Mouse (Mus musculus) layer of hippocampus, adult 11-12 months (tissue): ENCODE data around the gene Mrps7.
A peak's percentile ranks its signal among the peaks of the same experiment; 100 is the strongest.

Experiments
- DNase-seq: peaks from one replicate; pipeline ENCODE4 v3.0.0; 2022; ENCODE audit warnings: low spot score

The Mrps7 gene

DNA sequence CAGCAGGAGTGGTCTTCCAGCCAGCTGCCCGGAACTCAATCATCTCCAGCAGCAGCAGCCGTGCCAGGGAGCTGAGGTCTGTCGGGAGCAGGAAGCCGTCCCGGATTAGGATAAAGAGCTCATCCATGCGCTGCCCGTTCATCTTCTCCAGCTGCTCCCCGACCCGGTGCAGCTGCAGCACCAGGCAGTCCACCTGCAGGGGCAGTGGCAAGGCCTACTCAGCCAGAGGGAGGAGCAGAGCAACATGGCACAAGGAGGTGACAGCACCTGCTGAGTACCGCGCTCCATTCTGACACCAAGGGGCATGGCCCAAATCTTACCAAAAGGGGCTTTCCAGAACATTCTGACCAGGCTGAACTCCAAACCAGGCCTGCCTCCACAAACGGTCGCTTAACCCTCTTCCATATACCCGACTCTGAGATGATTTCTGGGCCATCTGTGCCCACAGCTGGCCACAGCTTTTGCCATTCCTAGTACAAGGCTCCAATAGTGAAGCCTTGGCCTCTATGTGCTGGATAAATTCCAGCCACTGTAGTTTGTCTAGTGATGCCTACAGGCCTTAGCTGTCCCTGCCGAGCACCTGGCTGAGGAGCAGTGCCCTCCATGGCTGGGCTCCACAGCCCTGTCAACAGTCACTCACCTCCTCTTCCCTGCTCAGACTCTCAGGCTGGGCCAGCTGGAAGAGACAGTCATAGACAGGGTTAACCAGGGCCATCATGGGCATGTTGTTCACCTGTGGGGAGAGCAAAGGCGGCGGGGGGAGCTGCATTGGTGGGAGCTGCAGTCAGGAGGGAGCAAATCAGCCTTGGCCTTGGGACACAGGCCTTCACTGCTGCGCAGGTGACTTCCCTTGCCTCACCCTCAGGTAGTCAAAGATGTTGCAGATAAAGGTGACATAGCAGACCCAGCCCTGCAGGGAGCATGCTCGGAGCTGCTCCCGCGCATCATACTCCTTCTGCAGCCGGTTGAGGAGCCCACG is 5.0 kb downstream of the Mrps7 start:
- DNase-seq: no peak

GRCm38 (mm10) chr11:115609576-115609975 is 5.9 kb downstream of the Mrps7 start:
- DNase-seq: no peak

- no peak for DNase-seq
These were observed 7.4 kb downstream of the Mrps7 start for GRCm38 (mm10) chr11:115611173-115611572.

DNA sequence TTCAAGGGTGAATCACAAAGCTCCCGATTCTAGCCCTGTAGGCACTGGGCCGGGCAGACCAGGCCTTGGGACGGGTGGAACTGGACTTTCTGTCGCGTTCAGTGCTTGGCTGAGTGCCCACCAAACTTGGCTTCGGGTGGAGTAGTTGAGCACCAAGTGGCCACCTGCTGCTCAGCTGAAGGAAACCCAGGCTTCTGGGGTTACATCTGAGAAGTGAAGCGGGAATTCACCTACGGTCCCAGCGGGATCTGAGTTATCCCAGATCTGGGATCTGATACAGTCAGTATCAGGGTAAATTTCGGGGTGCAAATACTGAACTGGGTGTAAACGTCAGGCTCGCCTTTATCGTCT is 8.3 kb downstream of the Mrps7 start:
- DNase-seq: peak; percentile 66

DNA sequence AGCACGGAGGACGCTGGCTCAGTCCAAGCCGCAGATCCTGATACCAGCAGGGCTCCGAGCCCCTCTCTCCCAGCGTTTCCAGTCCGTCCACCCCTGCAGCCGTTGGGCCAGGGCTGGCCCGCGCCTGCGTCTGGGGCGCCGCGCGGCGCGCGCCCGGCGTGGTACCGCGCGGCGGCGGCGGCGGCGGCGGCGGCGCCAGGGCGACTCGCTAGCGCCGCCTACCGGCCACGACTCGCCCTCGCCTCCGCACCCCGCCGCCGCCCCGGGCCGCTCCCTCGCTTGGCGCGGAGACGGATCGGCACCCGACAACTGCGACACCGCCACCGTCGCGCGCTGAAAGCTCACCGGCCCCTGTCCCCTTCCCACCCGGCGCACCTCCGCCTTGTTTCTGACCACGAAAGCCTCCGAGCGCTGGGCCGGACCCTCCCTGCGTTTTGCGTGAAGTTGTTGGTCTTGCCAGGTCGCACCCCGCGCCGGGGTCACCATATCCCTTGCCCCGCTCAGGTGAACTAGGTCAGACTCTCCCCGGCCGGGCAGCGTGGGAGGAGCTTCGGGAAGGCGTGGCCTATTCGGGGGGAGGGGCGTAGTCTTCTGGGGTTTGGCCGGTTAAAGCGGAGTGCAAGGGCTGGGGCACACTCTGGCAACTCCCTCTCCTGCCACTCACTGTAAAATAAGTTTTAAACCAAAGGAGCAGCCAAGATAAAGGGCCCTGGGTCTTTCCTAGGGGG is 8.8 kb downstream of the Mrps7 start, which contains the start of gene Mif4gd:
Gene Mif4gd, minus strand, starts transcription at position 560 of the 728 bp plus-strand sequence.
- DNase-seq: peak; percentile 87

DNA sequence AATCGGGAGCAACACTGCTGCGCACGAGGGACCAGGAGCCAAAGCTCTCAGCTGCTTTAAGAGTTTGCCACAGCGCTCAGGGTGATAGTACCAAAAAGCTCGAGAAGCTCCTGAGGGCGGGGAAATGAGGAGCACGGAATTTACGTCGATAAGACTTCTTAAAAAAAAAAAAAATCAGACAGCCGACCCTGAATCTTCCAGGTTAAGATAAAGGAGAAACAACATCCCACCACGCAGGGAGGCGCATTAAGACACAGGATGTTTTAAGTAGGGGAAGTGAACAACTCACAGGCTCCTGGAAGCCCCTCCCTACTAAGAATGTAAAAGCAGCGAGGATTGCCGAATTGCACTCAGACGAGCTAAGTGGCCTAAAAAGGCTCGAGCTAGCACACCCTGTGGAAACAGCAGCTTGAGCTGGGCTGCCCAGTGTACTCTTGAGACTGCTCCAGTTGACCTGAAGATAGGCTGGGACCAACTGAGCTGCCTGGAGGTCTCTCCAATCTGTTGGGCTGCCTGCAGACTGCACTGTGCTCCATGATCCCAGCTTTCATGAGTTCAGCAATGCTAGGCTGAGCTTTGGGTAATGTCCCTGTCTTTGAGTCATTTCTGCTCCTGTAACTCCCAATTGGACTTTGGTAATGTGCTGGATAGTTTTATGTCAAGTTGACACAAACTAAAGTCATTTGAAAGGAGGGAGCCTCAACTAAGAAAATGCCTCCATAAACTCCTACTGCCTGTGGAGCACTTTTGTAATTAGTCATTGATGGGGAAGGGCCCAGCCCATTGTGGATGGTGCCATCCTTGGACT is 9.6 kb downstream of the Mrps7 start:
- no peak for DNase-seq

GRCm38 (mm10) chr11:115614346-115615107 is 10.8 kb downstream of the Mrps7 start:
- no peak for DNase-seq

GRCm38 (mm10) chr11:115615108-115615825 is 11.5 kb downstream of the Mrps7 start:
- no peak for DNase-seq

DNA sequence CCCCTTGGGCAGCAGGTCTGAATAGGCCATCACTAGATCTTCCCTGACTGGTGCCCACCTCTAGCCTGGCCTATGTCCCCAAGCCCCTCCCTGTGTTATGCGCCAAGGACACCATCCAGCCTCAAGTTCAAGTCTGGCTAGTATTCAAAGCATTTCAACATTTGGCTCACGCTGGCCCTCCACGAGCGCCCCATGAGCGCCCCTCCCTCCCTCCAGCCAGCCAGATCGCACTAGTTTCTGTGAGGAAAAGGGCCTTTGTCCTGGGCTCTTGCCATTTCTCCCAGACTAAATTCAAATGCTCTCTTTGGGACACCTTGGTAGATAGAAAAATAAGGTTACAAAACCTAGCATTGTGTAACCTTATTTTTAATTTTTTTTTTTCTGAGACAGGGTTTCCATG is 12.2 kb downstream of the Mrps7 start:
- DNase-seq: no peak

DNA sequence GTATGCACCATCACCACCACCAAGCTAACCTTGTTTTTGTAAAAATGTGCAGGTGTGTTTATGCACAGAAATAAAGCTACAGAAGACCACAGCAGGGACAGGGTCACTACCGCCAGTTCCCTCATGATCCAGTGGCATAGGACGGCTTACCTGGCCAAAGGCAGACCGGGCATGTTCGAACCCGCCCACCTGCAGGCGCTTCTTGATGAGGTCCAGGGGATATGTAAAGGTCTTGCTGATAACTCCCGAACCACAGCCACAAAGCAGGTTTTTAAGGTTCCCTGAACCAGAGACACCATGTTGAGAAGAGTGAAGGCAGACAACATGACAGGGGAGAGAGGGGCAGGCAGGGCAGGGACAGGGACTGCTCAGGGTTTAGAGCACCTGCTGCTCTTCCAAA is 12.6 kb downstream of the Mrps7 start:
- DNase-seq: no peak

- DNase-seq: no peak
These were observed 13.2 kb downstream of the Mrps7 start for GRCm38 (mm10) chr11:115616893-115617292.

DNA sequence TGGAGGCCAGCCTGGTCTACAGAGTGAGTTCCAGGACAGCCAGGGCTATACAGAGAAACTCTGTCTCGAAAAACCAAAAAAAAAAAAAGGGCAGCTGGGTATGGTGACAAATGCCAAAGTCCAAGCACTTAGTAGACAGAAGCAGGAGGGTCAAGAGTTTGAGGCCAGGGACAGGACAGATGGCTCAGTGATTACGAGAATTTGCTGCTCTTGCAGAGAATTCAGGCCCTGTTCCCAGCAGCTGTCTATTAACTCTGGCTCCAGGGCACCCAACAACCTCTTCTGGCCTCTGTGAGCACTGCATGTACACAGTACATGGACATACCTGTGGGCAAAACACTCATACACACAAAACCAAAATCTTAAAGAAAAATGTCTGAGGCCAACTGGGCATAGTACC is 14.3 kb downstream of the Mrps7 start:
- DNase-seq: no peak

- DNase-seq: no peak
These were observed 15.2 kb downstream of the Mrps7 start for GRCm38 (mm10) chr11:115618732-115619516.

DNA sequence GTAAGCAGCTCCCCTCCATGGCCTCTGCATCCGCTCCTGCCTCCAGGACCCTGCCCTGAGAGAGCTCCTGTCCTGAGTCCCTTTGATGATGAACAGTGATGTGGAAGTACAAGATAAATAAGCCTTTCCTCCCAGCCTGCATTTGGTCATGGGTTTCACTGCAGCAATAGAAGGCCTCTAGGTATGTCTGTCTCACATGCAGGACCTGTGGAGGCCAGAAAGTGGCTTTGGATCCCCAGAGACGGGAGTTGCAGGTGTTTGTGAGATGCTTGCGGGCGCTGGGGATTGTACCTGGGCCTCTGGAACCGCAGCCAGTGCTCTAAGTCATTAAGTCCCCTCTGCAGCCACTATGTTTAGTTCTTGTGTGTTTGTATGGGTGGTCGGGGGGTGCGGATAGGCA is 16.2 kb downstream of the Mrps7 start:
- DNase-seq: no peak

GRCm38 (mm10) chr11:115623487-115624070 is 19.9 kb downstream of the Mrps7 start:
- no peak for DNase-seq

GRCm38 (mm10) chr11:115625877-115626276 is 22.2 kb downstream of the Mrps7 start:
- no peak for DNase-seq

DNA sequence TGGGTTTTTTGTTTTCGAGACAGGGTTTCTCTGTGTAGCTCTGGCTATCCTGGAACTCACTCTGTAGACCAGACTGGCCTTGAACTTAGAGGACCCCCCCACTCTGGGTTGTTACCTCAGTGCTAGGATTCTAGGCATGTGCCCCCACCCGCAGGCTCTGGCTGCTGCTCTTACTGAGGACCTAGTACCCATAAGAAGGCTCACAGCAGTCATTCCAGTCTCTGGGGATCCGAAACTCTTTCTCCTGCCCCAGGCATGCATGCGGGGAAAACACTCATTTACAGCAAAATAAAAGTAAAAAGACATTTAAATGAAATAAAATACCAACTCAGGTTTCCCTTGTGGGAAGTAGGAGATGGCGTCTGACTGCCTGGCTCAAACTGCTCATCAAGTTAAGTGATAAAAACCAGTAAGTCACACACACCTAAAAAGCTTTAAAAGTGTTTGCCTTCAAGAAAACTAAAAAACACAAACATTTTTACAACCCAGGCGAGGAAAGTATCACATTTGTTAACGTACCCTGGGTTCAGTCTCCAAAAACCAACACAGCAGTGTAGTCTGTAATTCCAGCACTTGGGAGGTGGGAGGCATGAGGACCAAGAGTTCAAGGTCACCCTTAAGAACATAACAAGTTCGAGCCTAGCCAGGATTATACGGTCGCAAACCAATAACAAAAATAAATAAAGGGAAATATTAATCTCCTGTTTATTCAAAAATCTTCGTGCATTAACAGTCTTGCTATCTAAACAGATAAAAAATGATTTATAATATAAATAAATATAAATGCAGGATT is 23.3 kb downstream of the Mrps7 start:
- no peak for DNase-seq

- DNase-seq: peak; percentile 99
These were observed 24.2 kb downstream of the Mrps7 start, which contains the start of gene Slc25a19 for GRCm38 (mm10) chr11:115627705-115628464. TSS of gene Slc25a19 (minus strand) at chr11:115628295.
